In genomic region chr19:48022763-48023162, GRCm38 (mm10) we compare ENCODE assay signal across 18 mouse cellular contexts.
DNase-seq lines count a peak whose midpoint lies in the region; ATAC-seq lines count a peak whose summit lies in the region.
"Had no signal": no experiment of that assay in that cellular context is flagged by ENCODE, and none has a peak within 500 bp of the region (broad histone marks: within the 10 kb centered on the region; RNA-seq: fewer than 3 reads in every experiment).

No protein-coding gene starts in this region.

- no peaks in the 10 kb centered on the region for H3K27me3 ChIP-seq in lung, embryonic 16.5 days (ENCODE audit: control insufficient read depth, insufficient read depth, low read depth, low read length)
- H3K27me3 ChIP-seq in neural tube, embryonic 12.5 days (replicated peaks), result no peaks in the 10 kb centered on the region
- H3K27me3 ChIP-seq: embryonic facial prominence, embryonic 12.5 days; forebrain, embryonic 12.5 days had no signal

- no peak overlapping the region for H3K27ac ChIP-seq in lung, embryonic 16.5 days (ENCODE audit: low read length)
- H3K27ac ChIP-seq in neural tube, embryonic 12.5 days, result no peak overlapping the region
- H3K27ac ChIP-seq: embryonic facial prominence, embryonic 12.5 days; forebrain, embryonic 12.5 days; hindbrain, embryonic 10.5 days had no signal

- no peaks in the 10 kb centered on the region for H3K36me3 ChIP-seq in lung, embryonic 16.5 days (ENCODE audit: control insufficient read depth, insufficient read depth, low read length)
- H3K36me3 ChIP-seq in neural tube, embryonic 12.5 days, result no peaks in the 10 kb centered on the region
- H3K36me3 ChIP-seq: embryonic facial prominence, embryonic 12.5 days; forebrain, embryonic 12.5 days; heart, embryonic 12.5 days; hindbrain, embryonic 10.5 days had no signal

- H3K9ac ChIP-seq in lung, embryonic 16.5 days (ENCODE audit: low read length), result no peak overlapping the region
- H3K9ac ChIP-seq in neural tube, embryonic 12.5 days, result no peak overlapping the region
- H3K9ac ChIP-seq: embryonic facial prominence, embryonic 12.5 days; forebrain, embryonic 12.5 days; heart, embryonic 12.5 days had no signal

- H3K4me3 ChIP-seq in lung, embryonic 16.5 days (ENCODE audit: low read length), result no peak overlapping the region
- no peak overlapping the region for H3K4me3 ChIP-seq in neural tube, embryonic 12.5 days
- H3K4me3 ChIP-seq: embryonic facial prominence, embryonic 12.5 days; forebrain, embryonic 12.5 days; heart, embryonic 12.5 days; hindbrain, embryonic 10.5 days had no signal

- 68% methylated on average over 5 of the region's 5 CpGs for WGBS in lung, embryonic 16.5 days
- 73% methylated on average over 5 of the region's 5 CpGs for WGBS in neural tube, embryonic 12.5 days

- no peak for DNase-seq in lung, postnatal 25 days (ENCODE audit: low spot score)
- DNase-seq in neural tube, embryonic 10.5 days (ENCODE audit: extremely low spot score, low spot score), result no peak
- DNase-seq in retina, embryonic 14.5 days (ENCODE audit: low spot score), result peak; percentile 72
- DNase-seq in kidney, postnatal 4 days, result no peak
- DNase-seq: adrenal gland, adult 8-10 months; adrenal gland, postnatal 36 days; cerebellum, adult 11 months; cerebellum, adult 8-10 months; cerebellum, postnatal 14 days; embryo, embryonic 11 days; gastrocnemius, postnatal 10 days had no signal

- ATAC-seq in lung, embryonic 16.5 days (ENCODE audit: low read depth), result peak; percentile 47
- ATAC-seq in neural tube, embryonic 12.5 days (ENCODE audit: low FRiP score, low read depth), result peak; percentile 43; the same call in 1 of the 2 replicates
- ATAC-seq: forebrain, embryonic 16.5 days had no signal

- H3K4me2 ChIP-seq in lung, embryonic 16.5 days (ENCODE audit: low read depth, low read length), result no peak overlapping the region
- H3K4me2 ChIP-seq in neural tube, embryonic 12.5 days (replicated peaks), result no peak overlapping the region
- H3K4me2 ChIP-seq: embryonic facial prominence, embryonic 12.5 days; forebrain, embryonic 12.5 days; heart, embryonic 12.5 days had no signal

- H3K9me3 ChIP-seq in lung, embryonic 16.5 days (ENCODE audit: control insufficient read depth, low read length), result no peaks in the 10 kb centered on the region
- H3K9me3 ChIP-seq in neural tube, embryonic 12.5 days, result no peaks in the 10 kb centered on the region
- H3K9me3 ChIP-seq: embryonic facial prominence, embryonic 12.5 days; forebrain, embryonic 12.5 days; heart, embryonic 12.5 days; hindbrain, embryonic 10.5 days had no signal

- no peaks in the 10 kb centered on the region for H3K4me1 ChIP-seq in lung, embryonic 16.5 days (replicated peaks; ENCODE audit: control insufficient read depth, insufficient read depth, low read length)
- H3K4me1 ChIP-seq in neural tube, embryonic 12.5 days, result 0 out of 2 replicates have a peak, but pooled peaks cover 8% of the 10 kb centered on the region
- H3K4me1 ChIP-seq: embryonic facial prominence, embryonic 12.5 days; forebrain, embryonic 12.5 days had no signal
